ENCODE assay signal across 22 mouse cellular contexts in genomic region chr8:107792286-107792685, GRCm38 (mm10).
DNase-seq lines count a peak whose midpoint lies in the region; ATAC-seq lines count a peak whose summit lies in the region.
"Had no signal": no experiment of that assay in that cellular context is flagged by ENCODE, and none has a peak within 500 bp of the region (broad histone marks: within the 10 kb centered on the region; RNA-seq: fewer than 3 reads in every experiment).

No protein-coding gene starts in this region.

- DNase-seq in 3134 (ENCODE audit: extremely low read depth, insufficient read length, low spot score): peak; percentile 41
- DNase-seq in 3T3-L1 (ENCODE audit: low read depth, low spot score): peak; percentile 84
- DNase-seq in adrenal gland, adult 8-10 months: peak; percentile 44
- peak; percentile 28 to 45 for DNase-seq in adrenal gland, postnatal 36 days
- no peak for DNase-seq in frontal cortex, postnatal 25 days (ENCODE audit: low spot score in 2 of 2)
- DNase-seq: cerebellum, adult 2 months; cerebellum, postnatal 14 days; embryo, embryonic 11 days; gastrocnemius, postnatal 14 days; heart, postnatal 4 days; kidney, adult 9 months had no signal

- no peak overlapping the region for H3K4me3 ChIP-seq in heart, embryonic 11.5 days (ENCODE audit: low read depth, low read length)
- H3K4me3 ChIP-seq: embryonic facial prominence, embryonic 15.5 days; forebrain, embryonic 12.5 days; heart, embryonic 13.5 days; hindbrain, embryonic 12.5 days had no signal

- no peak for ATAC-seq in heart, embryonic 11.5 days (replicated peaks; ENCODE audit: insufficient number of reproducible peaks, low FRiP score, low TSS enrichment)
- no peak for ATAC-seq in CD4-positive, CD25-positive, alpha-beta regulatory T cell, adult 4 months
- ATAC-seq: forebrain, embryonic 16.5 days; hindbrain, embryonic 16.5 days; inflammation-experienced regulatory T-cells, adult 6 months; intestine, postnatal 0 days had no signal

- no peaks in the 10 kb centered on the region for H3K36me3 ChIP-seq in heart, embryonic 11.5 days (ENCODE audit: control insufficient read depth, insufficient read depth, low read length)
- H3K36me3 ChIP-seq: embryonic facial prominence, embryonic 15.5 days; forebrain, embryonic 12.5 days; heart, embryonic 13.5 days; hindbrain, embryonic 12.5 days had no signal

- no peak overlapping the region for H3K9ac ChIP-seq in heart, embryonic 11.5 days (ENCODE audit: low read depth, low read length)
- H3K9ac ChIP-seq: embryonic facial prominence, embryonic 15.5 days; forebrain, embryonic 12.5 days; heart, embryonic 13.5 days; hindbrain, embryonic 12.5 days had no signal

- H3K4me1 ChIP-seq in heart, embryonic 11.5 days (ENCODE audit: control insufficient read depth, insufficient read depth, low read length): no peaks in the 10 kb centered on the region
- H3K4me1 ChIP-seq: embryonic facial prominence, embryonic 15.5 days; forebrain, embryonic 12.5 days; heart, embryonic 13.5 days; hindbrain, embryonic 12.5 days had no signal

- H3K27ac ChIP-seq in heart, embryonic 11.5 days (ENCODE audit: low read depth, low read length): no peak overlapping the region
- H3K27ac ChIP-seq: embryonic facial prominence, embryonic 15.5 days; forebrain, embryonic 12.5 days; heart, embryonic 13.5 days; hindbrain, embryonic 12.5 days had no signal

- WGBS in heart, embryonic 11.5 days (ENCODE audit: insufficient replicate concordance): 84% methylated on average over 3 of the region's 3 CpGs

- H3K4me2 ChIP-seq in heart, embryonic 11.5 days: no peak overlapping the region
- H3K4me2 ChIP-seq: embryonic facial prominence, embryonic 15.5 days; forebrain, embryonic 12.5 days; heart, embryonic 13.5 days; hindbrain, embryonic 12.5 days had no signal

- no peaks in the 10 kb centered on the region for H3K9me3 ChIP-seq in heart, embryonic 11.5 days (replicated peaks; ENCODE audit: control insufficient read depth, low read length)
- H3K9me3 ChIP-seq: embryonic facial prominence, embryonic 15.5 days; forebrain, embryonic 12.5 days; heart, embryonic 13.5 days; hindbrain, embryonic 12.5 days had no signal

- H3K27me3 ChIP-seq in heart, embryonic 11.5 days (ENCODE audit: control insufficient read depth, insufficient read depth, low read length): no peaks in the 10 kb centered on the region
- H3K27me3 ChIP-seq: CH12.LX; embryonic facial prominence, embryonic 15.5 days; heart, embryonic 13.5 days; hindbrain, embryonic 12.5 days had no signal

Comparison
In these comparisons a context has a peak if more than half of its experiments do, and no peak if none do; other contexts are left out.
1. DNase-seq: peak in 3134 (single experiment), 3T3-L1 (single experiment), adrenal gland, adult 8-10 months (single experiment) and adrenal gland, postnatal 36 days (2 of 2); none in frontal cortex, postnatal 25 days (0 of 2).